Mouse (Mus musculus): ENCODE results near the gene Klk1b4. TPM values are rescaled to one million over a fixed set of nuclear protein-coding genes. Genes with fewer than 3 reads are reported as not detected.

Gene Klk1b4
- polyA plus RNA-seq (2015; fragmentation: Nextera tagmentation; extraction: Ambion mirVana), result not detected in 2 replicates

DNA sequence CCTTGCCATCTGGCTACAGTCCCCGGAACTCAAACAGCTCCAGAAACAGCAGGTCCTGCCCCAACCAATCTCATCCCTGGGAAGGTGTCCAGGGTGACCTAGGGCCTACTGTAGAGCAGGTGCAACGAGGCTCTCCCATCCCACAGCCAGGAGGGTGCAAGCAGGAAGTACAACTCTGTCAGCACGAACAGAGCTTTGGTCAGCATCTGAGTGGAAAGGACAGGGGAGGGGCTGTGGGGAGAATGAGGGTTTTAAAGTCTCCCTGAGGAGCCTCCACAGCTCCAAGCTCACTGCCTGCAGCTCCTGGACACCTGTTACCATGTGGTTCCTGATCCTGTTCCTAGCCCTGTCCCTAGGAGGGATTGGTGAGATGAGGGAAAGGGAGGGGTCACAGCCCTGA lies at the start of gene Klk1b4:
Gene Klk1b4, plus strand, starts transcription at position 301 of the 400 bp plus-strand sequence.

DNA sequence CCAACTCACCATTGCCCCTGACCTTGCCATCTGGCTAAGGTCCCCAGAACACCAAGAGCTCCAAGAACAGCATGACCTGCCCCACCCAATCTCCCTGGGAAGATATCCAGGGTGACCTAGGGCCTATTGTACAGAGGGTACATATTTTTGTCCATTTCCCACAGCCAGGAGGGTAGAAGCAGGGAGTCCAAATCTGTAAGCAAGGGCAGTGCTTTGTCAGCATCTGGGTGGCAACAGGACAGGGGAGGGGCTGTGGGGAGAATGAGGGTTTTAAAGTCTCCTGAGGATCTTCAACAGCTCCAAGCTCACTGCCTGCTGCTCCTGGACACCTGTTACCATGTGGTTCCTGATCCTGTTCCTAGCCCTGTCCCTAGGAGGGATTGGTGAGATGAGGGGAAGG lies 19.3 kb upstream of the Klk1b4 start, which contains the start of gene Klk1b24:
Gene Klk1b24, plus strand, starts transcription at position 301 of the 400 bp plus-strand sequence.

DNA sequence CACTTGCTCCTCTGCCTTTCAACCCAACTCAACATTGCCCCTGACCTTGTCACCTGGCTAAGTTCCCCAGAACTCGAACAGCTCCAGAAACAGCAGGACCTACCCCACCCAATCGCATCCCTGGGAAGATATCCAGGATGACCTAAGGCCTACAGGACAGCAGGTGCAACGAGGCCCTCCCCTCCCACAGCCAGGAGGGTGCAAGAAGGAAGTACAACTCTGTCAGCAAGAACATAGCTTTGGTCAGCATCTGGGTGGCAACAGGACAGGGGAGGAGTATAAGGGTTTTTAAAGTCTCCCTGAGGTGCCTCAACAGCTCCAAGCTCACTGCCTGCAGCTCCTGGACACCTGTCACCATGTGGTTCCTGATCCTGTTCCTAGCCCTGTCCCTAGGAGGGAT lies 9.3 kb upstream of the Klk1b4 start, which contains the start of gene Klk1b3:
Gene Klk1b3, plus strand, starts transcription at position 301 of the 400 bp plus-strand sequence.

GRCm38 (mm10) chr7:44215645-44216044 lies 8.4 kb downstream of the Klk1b4 start, which contains the start of gene Klk1b5:
Gene Klk1b5 (plus strand): TSS chr7:44215945.

DNA sequence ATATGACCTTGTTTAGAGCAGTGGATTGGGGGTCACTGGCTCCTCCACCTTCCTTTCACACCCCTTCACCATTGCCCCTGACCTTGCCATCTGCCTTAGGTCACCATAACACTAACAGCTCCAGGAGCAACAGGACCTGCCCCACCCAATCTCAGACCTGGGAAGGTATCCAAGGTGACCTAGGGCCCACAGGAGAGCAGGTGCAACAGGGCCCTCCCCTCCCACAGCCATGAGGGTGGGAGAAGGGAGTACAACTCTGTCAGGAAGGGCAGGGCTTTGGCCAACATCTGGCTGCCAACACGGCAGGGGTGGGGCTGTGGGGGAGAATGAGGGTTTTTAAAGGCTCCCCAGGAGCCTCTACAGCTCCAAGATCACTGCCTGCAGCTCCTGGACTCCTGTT lies 17.8 kb downstream of the Klk1b4 start, which contains the start of gene Klk1:
Gene Klk1, plus strand, starts transcription at position 285 of the 400 bp plus-strand sequence.

GRCm38 (mm10) chr7:44235909-44236308 lies 28.7 kb downstream of the Klk1b4 start, which contains the start of gene Gm36864:
Gene Gm36864 (plus strand): TSS chr7:44236177.

DNA sequence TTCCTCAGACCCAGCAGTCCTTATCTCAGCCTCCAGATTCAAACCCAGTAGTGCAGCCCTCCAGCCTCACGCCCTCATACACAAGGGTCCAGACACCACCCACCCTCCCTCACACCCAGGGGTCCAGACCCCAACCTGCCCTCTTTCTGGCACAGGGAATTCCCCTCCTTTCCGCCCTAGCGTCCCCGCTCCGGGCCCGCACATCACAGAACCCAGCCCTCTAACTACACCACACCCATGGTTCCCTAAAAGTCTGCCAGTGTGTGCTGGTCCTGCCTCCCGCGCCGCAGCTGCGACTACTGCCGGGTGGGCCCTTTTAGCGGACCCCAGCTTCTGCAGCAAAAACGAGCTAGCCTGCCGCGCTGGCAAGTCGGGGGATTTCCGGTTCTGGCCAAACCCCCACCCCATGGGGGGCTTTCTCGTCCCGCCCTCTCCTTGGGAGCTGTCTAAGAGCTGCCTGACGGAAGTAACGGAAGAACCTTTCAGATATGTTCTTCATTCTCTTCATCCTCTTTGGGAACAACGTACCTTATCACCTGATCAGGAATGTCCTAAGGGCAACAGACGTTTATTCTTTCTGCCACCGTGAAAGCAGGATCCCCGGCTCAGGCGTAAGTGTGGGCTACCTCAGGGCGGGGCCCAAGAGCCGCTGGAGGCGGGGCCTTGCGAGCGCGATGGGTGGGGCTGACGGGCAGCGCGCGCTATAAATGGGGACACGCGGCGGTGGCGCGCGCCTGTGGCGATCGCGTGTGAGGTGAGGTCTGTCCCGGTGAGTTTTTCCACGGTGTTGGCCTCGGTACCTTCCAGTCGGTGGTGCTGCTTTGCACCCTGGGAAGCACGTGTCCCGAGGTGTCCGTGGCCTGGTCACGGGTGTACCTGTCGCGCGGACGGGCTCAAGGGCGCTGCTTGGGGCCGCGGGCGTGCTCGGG lies 39.1 kb downstream of the Klk1b4 start, which contains the start of the genes 1700028J19Rik and 2410002F23Rik:
Gene 1700028J19Rik, minus strand, starts transcription at position 641 of the 929 bp plus-strand sequence.
Gene 2410002F23Rik, plus strand, starts transcription at position 668 of the 929 bp plus-strand sequence.

GRCm38 (mm10) chr7:44257278-44257677 lies 50.0 kb downstream of the Klk1b4 start, which contains the start of gene Acp4:
Gene Acp4 (minus strand): TSS chr7:44257378.

DNA sequence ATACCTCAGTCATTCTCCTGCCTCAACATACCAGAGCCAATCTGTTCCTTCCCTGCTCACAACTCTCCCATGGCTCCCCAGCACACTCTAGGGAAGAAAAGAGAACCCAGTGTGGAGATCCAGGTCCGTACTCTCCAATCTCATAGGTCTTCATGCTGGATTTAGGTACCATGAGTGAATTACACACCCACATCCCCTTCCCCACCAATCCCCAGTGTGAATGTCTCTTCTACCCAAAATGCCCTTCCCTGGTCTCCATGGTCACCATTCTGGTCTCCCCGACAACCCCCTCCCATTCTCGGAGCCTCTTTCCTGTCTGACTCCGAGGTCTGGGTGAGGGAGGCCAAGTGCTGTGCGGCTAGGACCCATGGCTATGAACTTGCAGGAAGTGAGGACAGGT lies 53.9 kb downstream of the Klk1b4 start, which contains the start of gene Gm15517:
Gene Gm15517, plus strand, starts transcription at position 301 of the 400 bp plus-strand sequence.

Other genes with a start within 250 kb of the Klk1b4 start
- not detected in 2 replicates for gene Klk1b1, start 240.7 kb upstream of the Klk1b4 start, polyA plus RNA-seq (2015; fragmentation: Nextera tagmentation; extraction: Ambion mirVana)
- not detected in 2 replicates for gene Klk1b9, start 231.4 kb upstream of the Klk1b4 start, polyA plus RNA-seq (2015; fragmentation: Nextera tagmentation; extraction: Ambion mirVana)
- gene Klk1b11, start 211.6 kb upstream of the Klk1b4 start, polyA plus RNA-seq (2015; fragmentation: Nextera tagmentation; extraction: Ambion mirVana), result not detected in 2 replicates
- not detected in 2 replicates for gene Klk1b26, start 195.3 kb upstream of the Klk1b4 start, polyA plus RNA-seq (2015; fragmentation: Nextera tagmentation; extraction: Ambion mirVana)
- not detected in 2 replicates for gene Klk1b27, start 155.1 kb upstream of the Klk1b4 start, polyA plus RNA-seq (2015; fragmentation: Nextera tagmentation; extraction: Ambion mirVana)
- gene Klk1b21, start 105.1 kb upstream of the Klk1b4 start, polyA plus RNA-seq (2015; fragmentation: Nextera tagmentation; extraction: Ambion mirVana), result not detected in 2 replicates
- gene Klk1b22, start 94.8 kb upstream of the Klk1b4 start, polyA plus RNA-seq (2015; fragmentation: Nextera tagmentation; extraction: Ambion mirVana), result not detected in 2 replicates
- gene Klk1b16, start 70.7 kb upstream of the Klk1b4 start, polyA plus RNA-seq (2015; fragmentation: Nextera tagmentation; extraction: Ambion mirVana), result not detected in 2 replicates
- gene Klk1b24, start 19.2 kb upstream of the Klk1b4 start, polyA plus RNA-seq (2015; fragmentation: Nextera tagmentation; extraction: Ambion mirVana), result not detected in 2 replicates
- gene Klk1b3, start 9.2 kb upstream of the Klk1b4 start, polyA plus RNA-seq (2015; fragmentation: Nextera tagmentation; extraction: Ambion mirVana), result not detected in 2 replicates
- gene Klk1b5, start 8.5 kb downstream of the Klk1b4 start, polyA plus RNA-seq (2015; fragmentation: Nextera tagmentation; extraction: Ambion mirVana), result not detected in 2 replicates
- not detected in 2 replicates for gene Klk1, start 17.9 kb downstream of the Klk1b4 start, polyA plus RNA-seq (2015; fragmentation: Nextera tagmentation; extraction: Ambion mirVana)
- not detected in 2 replicates for gene Gm36864, start 28.7 kb downstream of the Klk1b4 start, polyA plus RNA-seq (2015; fragmentation: Nextera tagmentation; extraction: Ambion mirVana)
- 0.71 and 1.4 TPM in 2 replicates for gene 1700028J19Rik, start 39.3 kb downstream of the Klk1b4 start, polyA plus RNA-seq (2015; fragmentation: Nextera tagmentation; extraction: Ambion mirVana)
- 55.7 and 58.6 TPM in 2 replicates for gene 2410002F23Rik, start 39.3 kb downstream of the Klk1b4 start, polyA plus RNA-seq (2015; fragmentation: Nextera tagmentation; extraction: Ambion mirVana)
- gene Acp4, start 49.9 kb downstream of the Klk1b4 start, polyA plus RNA-seq (2015; fragmentation: Nextera tagmentation; extraction: Ambion mirVana), result not detected in 2 replicates
- gene Gm15517, start 54.0 kb downstream of the Klk1b4 start, polyA plus RNA-seq (2015; fragmentation: Nextera tagmentation; extraction: Ambion mirVana), result not detected in 2 replicates
- gene Clec11a, start 99.5 kb downstream of the Klk1b4 start, polyA plus RNA-seq (2015; fragmentation: Nextera tagmentation; extraction: Ambion mirVana), result 13.6 and 16.2 TPM in 2 replicates
- 1.1 and 1.2 TPM in 2 replicates for gene Shank1, start 102.8 kb downstream of the Klk1b4 start, polyA plus RNA-seq (2015; fragmentation: Nextera tagmentation; extraction: Ambion mirVana)
- gene Syt3, start 176.7 kb downstream of the Klk1b4 start, polyA plus RNA-seq (2015; fragmentation: Nextera tagmentation; extraction: Ambion mirVana), result 0.48 and 0.58 TPM in 2 replicates
- 0.60 and 0.81 TPM in 2 replicates for gene 1700008O03Rik, start 178.4 kb downstream of the Klk1b4 start, polyA plus RNA-seq (2015; fragmentation: Nextera tagmentation; extraction: Ambion mirVana)
- 0.13 and 0.26 TPM in 2 replicates for gene Lrrc4b, start 221.6 kb downstream of the Klk1b4 start, polyA plus RNA-seq (2015; fragmentation: Nextera tagmentation; extraction: Ambion mirVana)